Mouse (Mus musculus) heart, adult 2 months (tissue): ENCODE data around the gene Ubash3b.

Source experiments
- CTCF ChIP-seq: fragments of 200-600 bp; IDR thresholded peaks from 2 replicates; pipeline ENCODE4 v1.8.1; 2022; ENCODE audit warnings: antibody characterized with exemption, mild to moderate bottlenecking, moderate library complexity
- EP300 ChIP-seq: fragments of 200-500 bp; IDR thresholded peaks from 2 replicates; pipeline ENCODE4 v1.6.1; 2011; ENCODE audit warnings: low read depth, low read length, control low read depth; ENCODE audit not compliant: insufficient read depth
- POLR2A ChIP-seq: fragments of 200-500 bp; IDR thresholded peaks from 2 replicates; pipeline ENCODE4 v1.6.1; 2011; ENCODE audit warnings: mild to moderate bottlenecking, low read depth, low read length, control low read depth; ENCODE audit not compliant: insufficient read depth

DNA sequence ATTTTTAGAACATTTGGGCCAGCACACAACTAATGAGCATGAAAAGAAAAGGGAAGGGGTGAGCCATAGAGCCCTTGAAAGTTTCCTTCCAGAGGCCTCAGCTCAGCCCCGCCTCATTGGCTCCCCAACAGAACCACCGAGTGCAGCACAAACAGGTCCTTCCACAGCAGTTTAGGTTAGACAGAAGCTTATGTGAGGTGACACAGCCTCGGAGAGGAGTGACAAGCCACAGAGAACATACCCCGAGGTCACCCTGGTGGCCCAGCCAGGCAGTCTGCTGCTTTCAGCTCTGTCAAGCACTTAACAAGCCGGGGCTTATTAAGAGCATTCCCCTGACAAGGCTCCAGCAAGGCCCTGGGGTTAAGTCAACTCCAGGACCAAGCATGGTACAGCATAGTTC, 8.4 kb downstream of the Ubash3b start:
- no peak for TF ChIP-seq POLR2A
- TF ChIP-seq EP300: no peak
- no peak for TF ChIP-seq CTCF
